Mouse (Mus musculus) spleen, postnatal 36 days (tissue): ENCODE results near the gene Angel1.

Experiments used
- DNase-seq, 2 experiments: peaks; one replicate each; pipeline ENCODE4 v3.0.0; 2022; ENCODE audit warnings: low spot score in 2 of 2, mixed read lengths in 1 of 2

The Angel1 gene

DNA sequence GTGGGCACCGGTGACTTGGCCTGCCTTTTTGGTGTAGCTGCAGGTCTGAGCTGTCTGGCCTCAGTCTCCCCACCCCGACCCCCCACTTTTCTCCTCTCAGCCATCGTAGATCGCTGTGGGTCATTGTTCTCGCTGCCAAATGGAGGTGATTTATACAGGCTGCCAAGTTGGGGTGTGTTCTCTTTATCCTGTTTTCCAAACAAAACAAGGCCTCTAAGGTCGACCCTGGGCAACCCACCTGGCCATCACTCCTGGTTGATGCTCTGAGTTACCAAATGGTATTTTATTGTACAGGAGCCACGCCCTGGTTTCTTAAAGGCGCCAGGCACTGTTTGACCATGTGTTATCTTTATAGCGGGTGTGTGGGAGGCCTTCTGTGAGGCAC lies 46.7 kb downstream of the Angel1 start:
- no peak for DNase-seq

DNA sequence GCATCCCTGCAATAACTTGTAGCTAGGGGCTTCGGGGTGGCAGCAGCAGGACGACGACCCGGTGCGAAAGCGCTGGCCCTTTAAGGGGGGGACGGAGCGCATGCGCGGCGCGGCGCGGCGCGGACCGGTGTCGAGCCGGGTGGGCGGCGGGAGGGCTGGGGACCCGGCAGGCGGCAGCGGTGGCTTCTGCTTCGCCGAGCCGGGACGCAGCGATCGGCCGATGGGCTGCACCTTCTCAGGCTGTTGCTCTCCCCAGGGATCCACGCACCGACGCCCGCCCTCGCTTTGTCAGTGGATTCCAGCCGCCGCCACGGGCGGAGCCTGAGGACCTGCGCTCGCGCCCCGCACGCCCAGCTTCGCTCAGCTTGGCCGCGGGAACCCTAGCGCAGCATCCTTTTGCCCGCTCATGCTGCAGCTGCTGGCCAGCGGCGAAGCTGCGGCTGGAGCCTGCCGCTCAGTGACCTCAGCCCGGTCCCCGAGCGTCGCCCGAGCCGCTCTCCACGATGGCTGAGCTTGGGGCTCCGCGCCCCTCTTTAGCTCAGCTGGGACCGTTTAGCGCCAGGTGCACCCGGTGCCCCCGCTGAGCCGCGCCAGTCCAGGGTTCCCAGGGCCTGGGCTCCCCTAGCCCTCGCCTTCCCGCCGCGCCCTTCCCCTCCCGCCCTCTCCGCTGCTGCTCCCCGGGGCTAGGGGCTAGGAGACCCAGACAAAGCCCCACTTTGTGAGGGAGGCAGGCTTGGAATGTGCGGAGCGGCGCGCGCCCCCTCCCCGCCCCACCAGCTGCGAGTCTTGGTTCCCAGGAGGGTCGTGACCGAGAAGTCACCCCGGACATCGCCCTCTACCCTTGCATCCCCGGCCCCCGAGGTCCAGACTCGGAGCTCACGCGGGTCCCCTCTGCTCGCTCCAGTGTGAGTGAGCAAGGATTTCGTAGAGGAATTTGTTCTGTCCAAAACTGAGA lies 47.4 kb downstream of the Angel1 start, which contains the start of gene Vash1:
Gene Vash1, plus strand, starts transcription at position 110 of the 955 bp plus-strand sequence.
- peak in 1 of 2 experiments; percentile 4 for DNase-seq

DNA sequence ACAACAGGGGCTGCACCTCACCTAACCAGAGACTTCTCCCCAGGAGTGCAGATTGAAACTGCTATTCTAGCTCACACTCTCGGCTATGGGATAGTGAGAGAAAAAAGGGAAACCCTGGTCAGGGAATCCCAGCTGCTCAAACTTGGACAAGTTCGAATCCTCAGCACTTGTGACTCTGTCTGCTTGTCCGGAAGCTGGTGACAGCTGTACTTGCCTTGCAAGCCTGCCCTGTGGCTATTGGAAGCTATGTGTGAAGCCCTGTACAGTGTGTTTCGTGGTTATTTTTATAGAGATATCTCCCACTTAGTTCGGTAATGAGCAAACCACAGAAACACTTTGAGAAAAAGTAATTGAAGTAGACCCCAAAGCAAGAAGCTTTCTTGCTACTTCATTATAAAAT lies 53.8 kb downstream of the Angel1 start:
- no peak for DNase-seq

DNA sequence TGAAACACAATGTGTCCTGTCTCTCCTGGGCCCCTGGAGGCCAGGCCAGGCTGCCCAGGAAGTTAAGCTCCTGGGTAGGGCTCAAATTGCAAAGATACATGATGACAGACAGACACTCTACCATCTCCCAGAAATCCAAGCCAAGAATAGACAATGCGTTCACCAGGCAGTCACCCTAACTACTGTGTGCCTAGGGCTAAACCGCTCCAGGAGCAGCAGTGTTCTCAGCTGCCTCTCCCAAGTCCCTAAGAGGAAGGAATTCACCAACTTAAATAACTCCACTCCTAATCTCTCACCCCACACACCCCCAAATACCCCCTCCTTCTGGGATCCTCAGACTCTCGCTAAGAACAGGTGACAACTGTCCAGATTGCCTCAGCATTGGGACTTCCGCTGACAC lies 54.2 kb downstream of the Angel1 start:
- no peak for DNase-seq

DNA sequence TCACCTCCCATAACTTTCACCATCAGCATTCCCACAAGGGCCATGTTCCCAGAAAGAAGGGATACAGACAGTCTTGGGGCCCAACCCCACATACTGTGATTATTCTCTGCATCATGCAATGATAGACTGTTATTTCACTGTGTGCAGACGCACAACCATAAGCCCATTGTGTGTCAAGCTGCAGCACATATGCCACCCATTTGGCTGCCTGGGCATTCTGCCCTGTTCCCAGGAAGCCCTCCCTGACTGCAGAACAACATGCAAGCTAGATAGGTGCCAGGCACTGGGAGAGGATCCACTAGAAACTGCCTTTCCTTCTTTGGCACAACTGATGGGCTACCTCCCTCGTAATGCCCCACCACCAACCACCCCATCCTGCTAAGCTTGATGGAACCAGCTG lies 57.9 kb downstream of the Angel1 start:
- DNase-seq: no peak

DNA sequence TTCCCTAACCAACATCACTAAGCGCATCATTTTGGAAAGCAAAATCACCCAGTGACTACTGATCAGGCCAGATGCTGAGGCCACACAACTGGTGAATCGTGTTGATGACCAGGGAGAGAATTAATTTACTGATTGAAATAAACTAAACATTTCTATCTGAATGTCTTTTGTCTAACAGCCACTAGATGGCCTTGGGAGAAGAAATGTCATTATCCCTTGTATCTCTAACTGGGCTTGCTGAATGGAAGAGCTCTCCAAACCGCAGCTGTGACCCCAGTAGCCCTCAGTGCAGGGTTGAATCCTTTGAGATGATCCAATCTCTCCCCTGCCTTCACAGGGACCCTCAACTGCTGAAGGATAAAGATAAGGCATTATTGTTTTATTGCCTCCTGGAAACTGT lies 60.6 kb downstream of the Angel1 start:
- no peak for DNase-seq

DNA sequence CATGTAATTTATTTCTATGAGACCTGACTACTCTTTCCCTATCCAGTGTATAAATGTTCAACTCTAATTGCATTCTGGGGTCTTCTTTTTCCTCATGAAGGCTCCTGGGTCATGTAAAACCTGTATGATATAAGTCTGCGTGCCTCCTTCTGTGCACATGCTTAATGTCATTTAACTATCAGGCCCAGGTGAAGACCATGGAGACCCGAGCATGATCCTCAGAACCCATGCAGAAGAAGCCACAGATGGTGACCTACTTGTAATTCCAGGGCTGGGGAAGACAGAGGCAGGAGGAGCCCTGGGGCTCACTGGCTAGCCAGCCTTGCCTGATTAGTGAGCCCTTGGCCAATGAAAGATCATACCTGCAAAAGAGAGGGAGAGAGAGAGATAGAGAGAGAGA lies 65.8 kb downstream of the Angel1 start:
- no peak for DNase-seq

DNA sequence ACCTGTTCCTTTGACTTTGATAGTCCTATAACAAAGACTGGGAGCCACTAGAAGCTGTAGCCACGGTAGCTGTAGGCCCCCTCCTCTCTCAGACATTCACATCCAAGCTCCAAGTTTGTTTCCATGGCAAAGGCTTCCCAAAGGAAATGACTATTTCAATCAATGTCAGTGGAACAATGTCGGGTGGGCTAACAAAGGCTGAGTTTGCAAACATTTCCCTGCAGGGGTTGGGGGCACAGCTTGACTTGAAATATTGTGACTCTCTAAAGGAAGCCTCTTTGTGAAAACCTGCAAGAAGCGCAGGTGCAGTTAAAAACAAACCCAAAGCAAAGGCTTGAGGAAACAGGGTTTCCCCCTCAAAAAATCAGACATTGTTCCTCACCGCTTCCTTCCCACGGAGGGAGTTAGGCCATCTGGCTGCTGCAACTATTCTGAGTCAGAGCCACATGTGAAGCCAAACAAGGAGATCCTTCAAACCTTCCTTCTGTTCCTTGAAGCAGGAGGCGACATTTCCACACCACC lies 66.8 kb downstream of the Angel1 start:
- no peak for DNase-seq

DNA sequence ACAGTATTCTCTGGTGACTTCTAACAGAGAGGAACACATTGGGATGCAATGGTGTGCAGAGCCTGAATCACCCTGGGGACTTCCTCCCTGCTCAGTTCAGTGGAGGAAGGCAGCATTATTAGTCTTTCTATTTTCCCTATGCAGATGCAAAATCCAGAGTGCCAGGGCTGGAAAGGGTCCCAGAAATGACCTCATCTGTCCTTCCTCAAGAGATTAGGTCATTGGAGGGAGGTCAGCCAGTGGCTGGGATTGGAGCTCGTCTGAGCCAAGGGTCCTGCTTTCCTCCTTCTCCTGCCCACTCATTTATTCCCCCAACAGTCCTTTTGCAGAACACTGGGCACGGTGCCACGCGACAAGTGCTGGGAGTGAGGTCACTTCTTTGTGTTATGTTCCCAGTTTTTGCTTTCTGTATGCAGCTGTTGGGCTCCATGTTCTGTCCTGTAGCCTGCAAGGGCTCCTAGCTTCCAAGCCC lies 73.7 kb downstream of the Angel1 start:
- DNase-seq: peak; percentile 1 to 4

DNA sequence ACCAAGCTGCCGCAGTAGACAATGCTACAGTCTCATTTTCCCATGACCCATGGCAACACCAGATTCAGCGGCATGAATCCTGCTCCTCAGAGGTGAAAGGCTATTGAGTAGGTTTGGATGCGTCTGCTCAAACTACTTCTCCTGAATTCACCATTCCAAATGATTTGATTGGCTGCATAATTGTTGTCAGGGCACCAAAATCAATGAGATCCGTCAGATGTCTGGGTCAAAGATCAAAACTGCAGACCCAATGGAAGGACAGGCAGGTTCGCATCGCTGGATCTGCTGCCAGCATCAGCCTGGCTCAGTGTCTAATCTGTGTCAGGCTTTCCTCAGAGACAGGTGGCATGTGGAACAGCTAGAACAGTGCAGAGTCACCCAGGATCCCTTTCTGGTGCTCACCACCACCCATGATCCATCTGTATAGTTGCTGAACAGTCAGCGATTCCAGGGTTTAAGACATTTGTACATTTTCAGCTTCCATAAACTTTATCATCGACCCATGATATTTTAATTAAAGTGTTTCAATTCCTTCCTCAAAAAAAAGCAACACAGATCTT lies 74.9 kb downstream of the Angel1 start:
- no peak for DNase-seq
